In the genomic region with DNA sequence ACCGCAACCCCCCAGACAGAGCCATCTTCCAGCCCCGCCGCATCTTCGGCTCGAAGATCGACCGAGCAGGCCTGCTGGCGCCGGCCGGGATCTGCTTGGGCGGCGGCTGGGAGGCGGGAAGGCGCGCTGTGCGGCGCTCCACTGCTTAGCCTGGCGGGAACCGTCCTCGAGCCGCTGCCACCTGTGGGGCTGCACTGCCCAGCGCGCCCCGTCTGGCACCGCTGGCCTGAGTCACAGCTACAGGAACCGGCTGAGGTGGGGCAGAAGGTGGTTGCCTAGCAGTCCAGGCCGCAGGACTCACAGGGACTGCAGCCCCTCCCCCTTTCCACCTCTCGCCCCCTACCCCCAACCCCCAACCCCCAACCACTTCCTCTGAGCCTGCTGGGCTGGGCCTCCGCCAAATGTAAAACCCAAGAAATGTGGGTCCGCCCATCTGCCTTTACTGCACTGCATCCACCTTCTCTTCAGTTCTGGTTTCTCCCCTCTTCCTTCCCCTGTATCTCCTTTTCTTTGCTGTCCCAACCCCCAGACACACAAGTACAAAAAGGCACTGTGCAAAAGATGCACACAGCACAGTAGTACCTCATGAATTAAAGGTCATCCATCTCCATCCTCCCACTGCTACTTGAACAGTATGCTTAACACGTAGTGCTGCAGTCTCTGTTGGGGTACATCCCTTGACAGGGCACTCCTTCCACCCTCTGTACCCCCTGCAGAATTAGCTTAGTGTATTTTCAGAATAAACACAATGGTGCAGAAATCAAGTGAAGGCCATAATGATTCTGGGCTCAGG, we compare ENCODE assay signal across 8 mouse cellular contexts. TPM values are rescaled to one million over a fixed set of nuclear protein-coding genes. Genes with fewer than 3 reads are reported as not detected.
DNase-seq lines count a peak whose midpoint lies in the region; ATAC-seq and TF ChIP-seq lines count a peak whose summit lies in the region.

Zdhhc15 (minus strand) TSS at position 308 of the 793 bp plus-strand sequence.

- 0 out of 2 replicates have a peak, but pooled peaks have one; percentile 7 for TF ChIP-seq CTCF in layer of hippocampus, adult 2 months (conservative IDR thresholded peaks at IDR 0.05)

- ATAC-seq in neural tube, embryonic 15.5 days (ENCODE audit: low FRiP score) = peak; percentile 95

- H3K9ac ChIP-seq in neural tube, embryonic 15.5 days (replicated peaks) = peak within 1 kb of the TSS; percentile 54

- H3K4me2 ChIP-seq in neural tube, embryonic 15.5 days = peak within 1 kb of the TSS; percentile 62

- H3K27me3 ChIP-seq in neural tube, embryonic 15.5 days (replicated peaks) = peaks cover 3% of the 10 kb centered on the region; the same call in 1 of the 2 replicates

- H3K4me1 ChIP-seq in neural tube, embryonic 15.5 days = no peaks in the 10 kb centered on the region

- WGBS in neural tube, embryonic 15.5 days = 22% methylated on average over 24 of the region's 31 CpGs

- H3K9me3 ChIP-seq in neural tube, embryonic 15.5 days (replicated peaks) = no peaks in the 10 kb centered on the region

- peak; percentile 31 to 40 for DNase-seq in CD8-positive naive resting alpha-beta T cell, adult 2 months (ENCODE audit: low read depth in 2 of 2, low spot score in 2 of 2)
- DNase-seq in c-Kit-positive CD71-positive TER-119-positive erythroid progenitor cells, embryonic 14.5 days (ENCODE audit: low spot score) = peak; percentile 38
- peak; percentile 53 for DNase-seq in forelimb bud, embryonic 11.5 days (ENCODE audit: low read depth, low spot score)
- DNase-seq in heart, postnatal 4 days = peak; percentile 72
- DNase-seq in layer of hippocampus, adult 2 months (ENCODE audit: low spot score in 2 of 2) = peak; percentile 21 to 29
- peak; percentile 4 to 54 for DNase-seq in lung, adult 18-20 months
- DNase-seq in testis, postnatal 10 days (ENCODE audit: low spot score) = peak; percentile 72

- H3K4me3 ChIP-seq in layer of hippocampus, adult 2 months = peak within 1 kb of the TSS; percentile 60
- H3K4me3 ChIP-seq in neural tube, embryonic 15.5 days (replicated peaks) = peak within 1 kb of the TSS; percentile 51

- H3K27ac ChIP-seq in layer of hippocampus, adult 2 months = peak within 1 kb of the TSS; percentile 78
- peak within 1 kb of the TSS; percentile 68 for H3K27ac ChIP-seq in neural tube, embryonic 15.5 days (replicated peaks)

- no peaks in the 10 kb centered on the region for H3K36me3 ChIP-seq in neural tube, embryonic 15.5 days

RNA-seq across cellular contexts. Expression of gene Zdhhc15, which starts in this region (rescaled TPM):
- total RNA-seq in heart, postnatal 4 days (2021) = 1 to 10 TPM; 4.0 to 4.8 TPM
- total RNA-seq in layer of hippocampus, adult 2 months (2021) = 1 to 10 TPM; 5.7 to 7.0 TPM
- 4.2 and 4.9 TPM in 2 replicates for polyA plus RNA-seq in neural tube, embryonic 15.5 days (2015; fragmentation: Nextera tagmentation; extraction: Ambion mirVana)

Comparison
In these comparisons a context has a peak if more than half of its experiments do, and no peak if none do; other contexts are left out.
1. Peak in every context shown above with its lines: DNase-seq, ATAC-seq, H3K4me3 ChIP-seq and H3K27ac ChIP-seq.